Mouse (Mus musculus): Measurements from ENCODE around the gene Itga11. TPM values are rescaled to one million over a fixed set of nuclear protein-coding genes. Genes with fewer than 3 reads are reported as not detected.
"Not testable (repeated sequence)": the region's sequence is repeated elsewhere in the genome, so short reads cannot be mapped to it uniquely, and the experiment has no call there.

The Itga11 gene
- total RNA-seq, 2 experiments from 2014 or later = 2.0 to 2.5 TPM

DNA sequence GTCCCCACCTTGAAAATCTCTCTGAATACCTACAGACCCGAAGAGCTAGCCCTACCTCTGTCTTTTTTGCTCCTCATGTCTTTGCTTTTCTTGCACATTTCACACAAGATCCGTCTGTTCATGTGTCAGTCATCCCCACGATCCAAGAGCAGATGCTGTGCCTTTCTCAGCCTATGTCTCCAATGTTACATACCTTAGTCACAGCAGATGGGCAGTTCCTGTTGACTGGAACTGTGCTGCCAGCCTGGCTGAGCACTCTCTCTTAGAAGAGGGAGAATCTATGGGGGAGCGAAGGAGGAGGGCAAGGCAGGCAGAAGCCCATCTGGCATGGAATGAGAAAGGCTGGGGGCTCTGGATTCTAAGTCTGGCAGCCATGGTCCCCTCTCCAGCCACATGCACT, 87.7 kb downstream of the Itga11 start:
- DNase-seq = no peak

DNA sequence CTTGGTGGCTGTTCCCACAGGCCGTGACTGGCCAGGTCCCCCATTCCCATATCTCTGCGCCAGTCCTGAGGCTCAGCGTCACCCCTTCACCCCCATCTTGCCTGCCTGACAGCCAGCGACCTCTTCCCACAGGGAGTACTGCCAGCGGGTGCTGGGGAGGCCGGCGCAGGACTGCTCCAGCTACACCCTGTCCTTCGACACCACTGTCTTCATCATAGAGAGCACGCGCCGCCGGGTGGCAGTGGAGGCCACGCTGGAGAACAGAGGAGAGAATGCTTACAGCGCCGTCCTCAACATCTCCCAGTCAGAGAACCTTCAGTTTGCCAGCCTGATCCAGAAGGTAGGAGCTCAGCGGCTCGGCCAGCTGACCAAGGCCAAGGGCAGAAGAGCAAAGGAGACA, 89.8 kb downstream of the Itga11 start:
- DNase-seq = peak; percentile 22

DNA sequence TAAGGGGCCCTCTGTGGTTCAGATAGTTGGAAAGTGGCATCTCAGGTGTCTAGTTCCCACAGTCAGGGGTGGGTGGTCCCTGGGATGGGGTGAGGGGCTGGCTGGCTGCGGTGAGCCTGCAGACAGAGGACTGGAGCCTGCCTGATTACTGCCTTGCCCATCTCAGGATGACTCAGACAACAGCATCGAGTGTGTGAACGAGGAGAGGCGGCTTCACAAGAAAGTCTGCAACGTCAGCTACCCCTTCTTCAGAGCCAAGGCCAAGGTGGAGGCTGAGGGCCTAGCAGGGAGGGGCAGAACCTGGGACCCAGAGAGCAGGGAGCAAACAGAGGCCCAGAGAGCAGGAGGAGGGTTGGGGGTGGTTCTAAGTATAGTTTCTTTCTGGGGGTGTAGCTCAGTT, 90.7 kb downstream of the Itga11 start:
- no peak for DNase-seq

DNA sequence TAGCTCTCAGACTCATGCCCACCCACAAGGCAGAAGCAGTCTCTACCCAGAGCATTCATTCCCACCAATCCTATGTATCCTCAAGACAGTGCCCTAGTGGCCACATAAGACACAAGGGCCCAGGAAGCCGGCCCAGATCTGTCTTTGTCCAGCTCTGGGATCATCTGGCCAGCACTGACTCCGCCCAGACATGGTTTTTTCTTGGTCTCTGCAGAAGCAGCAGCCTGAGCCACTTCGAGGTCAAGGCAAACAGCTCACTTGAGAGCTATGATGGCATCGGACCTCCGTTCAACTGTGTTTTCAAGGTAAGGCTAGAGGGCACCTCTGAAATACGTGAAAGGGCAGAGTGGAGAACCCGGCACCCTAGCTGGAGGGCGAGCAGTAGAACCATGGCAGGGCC, 95.1 kb downstream of the Itga11 start:
- DNase-seq = peak; percentile 42

DNA sequence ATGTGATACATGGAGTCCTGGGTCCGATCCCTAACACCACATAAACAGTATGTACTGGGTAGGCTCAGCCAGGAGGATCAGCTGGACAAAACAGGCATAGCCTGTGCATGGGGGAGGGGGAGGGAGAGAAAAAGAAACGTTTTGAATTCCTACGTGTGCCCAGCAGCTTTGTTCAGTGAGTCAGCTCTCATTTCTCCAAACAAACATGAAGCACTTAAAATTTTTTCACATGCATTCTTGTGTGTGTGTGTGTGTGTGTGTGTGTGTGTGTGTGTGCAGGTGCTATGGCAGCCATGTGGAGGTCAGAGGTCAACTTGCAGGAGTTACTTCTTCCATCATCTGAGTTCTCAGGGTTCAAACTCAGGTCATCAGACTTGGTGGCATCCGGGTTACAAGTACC, 97.8 kb downstream of the Itga11 start:
- no peak for DNase-seq

DNA sequence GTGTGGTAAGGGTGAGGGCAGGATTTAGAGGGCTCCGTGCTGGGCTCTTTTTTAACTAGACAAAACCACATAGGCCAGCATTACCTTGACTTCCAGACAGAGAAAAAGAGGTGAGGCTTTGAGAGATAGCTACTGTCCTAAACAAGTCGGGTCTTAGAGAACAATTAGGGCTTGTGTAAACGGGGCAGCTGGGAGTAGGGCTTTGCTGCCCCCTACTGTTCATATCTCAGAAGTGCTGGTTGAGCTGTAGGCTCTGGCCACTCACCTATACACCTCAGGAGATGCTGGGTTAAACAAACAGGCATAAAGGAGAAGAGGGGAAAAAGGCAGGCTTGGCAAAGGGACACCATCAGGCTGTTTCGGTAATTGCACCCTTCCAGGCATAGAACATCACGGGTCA, 99.8 kb downstream of the Itga11 start:
- peak; percentile 79 for DNase-seq

DNA sequence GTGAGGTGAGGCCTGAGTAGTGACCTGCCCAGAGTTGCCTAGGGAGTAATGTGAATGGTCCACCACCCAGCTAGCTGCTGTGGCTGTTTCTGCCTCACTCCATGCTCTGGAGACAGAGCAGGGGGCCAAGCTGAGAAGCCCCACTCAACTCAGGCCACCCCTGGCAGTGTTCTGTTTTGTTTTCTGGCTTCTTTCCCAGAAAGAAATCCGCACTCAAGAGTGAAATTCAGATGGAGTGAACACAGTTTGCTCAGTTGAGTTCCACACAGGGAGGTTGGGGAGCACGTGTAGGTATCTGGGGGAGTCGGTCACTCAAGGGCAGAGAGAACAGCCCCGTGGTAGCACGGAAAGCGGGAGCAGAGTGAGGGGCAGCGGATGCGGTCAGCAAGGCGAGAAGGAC, 101.1 kb downstream of the Itga11 start:
- no peak for DNase-seq

DNA sequence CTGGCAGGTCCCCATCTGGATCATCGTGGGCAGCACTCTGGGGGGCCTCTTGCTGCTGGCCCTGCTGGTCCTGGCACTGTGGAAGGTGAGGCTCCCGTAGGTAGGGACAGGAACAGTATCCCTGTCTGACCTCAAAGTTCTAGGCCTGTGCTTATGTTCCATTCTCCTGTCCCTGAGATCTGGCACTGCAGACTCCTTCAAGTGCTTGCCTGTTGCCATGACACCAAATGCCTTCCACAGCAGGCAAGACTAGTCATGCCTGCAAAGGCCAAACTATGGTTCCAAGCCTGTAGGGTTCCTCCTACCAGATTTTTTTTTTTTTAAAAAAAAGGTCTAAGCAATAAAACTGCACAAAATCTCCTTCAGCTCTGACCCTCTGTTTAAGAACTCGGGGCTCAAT, 104.3 kb downstream of the Itga11 start:
- DNase-seq = no peak

DNA sequence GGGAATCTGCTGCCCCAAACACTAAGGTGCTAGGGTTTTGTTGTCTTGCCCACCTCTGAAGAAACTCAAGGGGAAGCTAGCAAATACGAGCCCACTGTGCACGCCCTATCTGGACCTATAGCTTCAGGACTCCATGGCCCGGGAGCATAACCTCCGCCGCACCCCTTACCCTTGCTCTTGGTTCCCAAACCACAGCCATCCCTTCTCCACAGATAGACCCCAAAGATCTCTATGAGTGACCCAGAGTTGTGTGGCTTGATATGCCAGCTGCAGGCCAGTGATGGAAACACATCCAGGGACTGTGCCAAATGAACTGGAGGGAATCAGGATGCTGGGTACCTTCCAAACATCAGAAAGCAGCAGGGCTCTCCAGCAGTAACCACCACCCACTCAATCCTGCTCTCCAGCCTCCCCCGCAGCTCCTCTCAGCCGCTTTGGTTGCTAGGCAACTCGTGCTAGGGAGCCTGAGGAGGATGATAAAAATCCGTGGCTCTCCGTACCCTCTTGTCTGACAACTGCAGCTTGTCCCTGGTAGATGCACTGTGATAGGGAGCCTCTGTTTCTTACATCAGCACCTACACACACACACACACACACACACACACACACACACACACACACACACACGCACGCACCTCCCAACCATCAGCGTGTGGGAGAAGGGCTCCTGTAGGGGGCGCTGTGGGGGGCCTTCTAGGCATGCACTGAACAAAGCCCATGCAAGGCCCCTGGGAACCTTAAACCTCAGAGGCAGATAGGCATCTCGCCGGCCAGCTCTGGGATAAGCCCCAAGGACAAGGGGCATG, 105.6 kb downstream of the Itga11 start:
- peak; percentile 73 for DNase-seq

DNA sequence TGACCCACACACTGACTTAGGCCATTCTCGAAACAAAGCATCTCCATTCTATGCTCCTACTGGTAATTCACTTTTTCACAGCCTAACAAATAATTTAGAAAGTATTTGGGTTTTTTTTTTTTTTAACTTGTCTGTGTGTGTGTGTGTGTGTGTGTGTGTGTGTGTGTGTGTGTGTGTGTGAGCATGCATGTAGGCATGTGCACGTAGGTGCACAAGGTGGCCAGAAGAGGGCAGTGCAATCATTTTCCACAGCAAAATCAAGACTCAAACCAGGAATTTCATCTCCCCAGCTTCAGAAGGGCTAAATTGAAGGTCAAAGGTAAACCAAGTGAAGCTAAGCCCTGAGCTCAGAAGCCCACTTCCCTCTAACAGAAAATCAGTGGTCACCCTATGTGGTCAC, 106.6 kb downstream of the Itga11 start:
- DNase-seq = no peak

DNA sequence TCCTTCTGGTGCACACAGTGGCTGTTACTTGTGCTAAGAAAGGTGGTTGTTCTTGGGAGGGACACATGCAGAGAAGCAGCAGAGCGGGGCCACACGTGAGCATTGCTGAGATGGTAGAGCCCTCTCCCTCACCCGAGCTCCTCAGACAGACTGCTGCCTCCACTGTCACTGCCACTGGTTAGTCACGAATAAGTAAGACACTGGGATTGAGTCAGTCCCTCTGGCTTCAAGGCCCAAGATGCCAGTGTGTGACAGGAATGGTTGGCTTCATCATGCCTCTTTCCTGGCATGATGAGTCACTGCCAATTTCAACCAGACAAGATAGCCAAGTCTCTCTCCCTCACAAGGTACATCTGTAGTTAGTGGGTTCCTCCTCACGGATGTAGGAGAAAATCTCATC, 109.1 kb downstream of the Itga11 start:
- peak; percentile 24 for DNase-seq

DNA sequence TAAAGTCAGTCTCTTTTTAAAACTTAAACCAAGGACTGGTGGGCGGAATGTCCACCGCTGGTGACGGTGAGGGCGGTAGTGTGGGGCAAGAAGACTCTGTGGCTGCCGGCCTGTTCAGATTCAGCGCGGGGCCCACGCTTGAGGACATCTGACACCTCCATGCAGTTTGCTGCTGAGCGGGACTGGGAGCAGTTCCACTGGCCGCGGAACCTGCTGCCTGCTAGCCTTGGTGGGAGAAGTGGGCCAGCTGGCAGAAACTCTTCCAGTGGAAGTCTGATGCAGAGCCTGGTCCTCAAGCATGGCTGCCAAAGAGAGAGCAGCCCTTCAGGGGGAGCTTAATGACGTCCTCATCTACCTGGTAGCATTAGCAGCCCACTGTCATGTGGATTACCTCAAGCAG, 112.2 kb downstream of the Itga11 start:
- DNase-seq = no peak

DNA sequence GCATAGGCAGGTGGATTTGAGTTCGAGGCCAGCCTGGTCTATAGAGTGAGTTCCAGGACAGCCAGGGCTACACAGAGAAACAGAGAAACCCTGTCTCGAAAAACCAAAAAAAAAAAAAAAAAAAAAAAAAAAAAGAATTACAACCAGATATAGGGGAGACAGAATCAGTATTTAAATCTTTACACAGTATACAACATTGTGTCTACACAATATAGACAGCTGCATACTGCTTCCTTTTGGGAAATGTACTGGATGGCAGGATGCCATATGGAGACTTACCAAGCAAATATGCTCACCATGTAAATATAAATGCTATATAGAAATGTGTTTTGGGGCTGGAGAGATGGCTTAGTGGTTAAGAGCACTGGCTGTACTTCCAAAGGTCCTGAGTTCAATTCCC, 121.6 kb downstream of the Itga11 start:
- DNase-seq = not testable (repeated sequence)

DNA sequence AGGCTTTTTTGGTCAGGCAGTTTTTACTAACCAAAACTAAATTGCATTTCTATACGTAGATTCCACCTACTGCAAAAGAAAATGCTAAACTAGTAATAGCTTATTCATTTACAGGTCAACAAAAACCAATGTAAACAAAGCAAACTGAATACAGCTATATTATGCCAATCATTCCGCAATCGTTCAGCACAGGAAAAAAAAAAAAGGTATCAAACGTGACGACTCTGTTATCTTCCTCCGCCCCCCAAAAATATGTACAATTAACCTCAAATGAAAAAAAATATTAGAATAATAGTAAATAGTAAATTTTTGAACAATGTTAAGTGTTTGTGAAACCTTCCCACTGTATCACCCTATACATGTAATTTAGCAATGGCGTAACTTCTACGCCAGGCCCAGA, 132.5 kb downstream of the Itga11 start:
- no peak for DNase-seq

DNA sequence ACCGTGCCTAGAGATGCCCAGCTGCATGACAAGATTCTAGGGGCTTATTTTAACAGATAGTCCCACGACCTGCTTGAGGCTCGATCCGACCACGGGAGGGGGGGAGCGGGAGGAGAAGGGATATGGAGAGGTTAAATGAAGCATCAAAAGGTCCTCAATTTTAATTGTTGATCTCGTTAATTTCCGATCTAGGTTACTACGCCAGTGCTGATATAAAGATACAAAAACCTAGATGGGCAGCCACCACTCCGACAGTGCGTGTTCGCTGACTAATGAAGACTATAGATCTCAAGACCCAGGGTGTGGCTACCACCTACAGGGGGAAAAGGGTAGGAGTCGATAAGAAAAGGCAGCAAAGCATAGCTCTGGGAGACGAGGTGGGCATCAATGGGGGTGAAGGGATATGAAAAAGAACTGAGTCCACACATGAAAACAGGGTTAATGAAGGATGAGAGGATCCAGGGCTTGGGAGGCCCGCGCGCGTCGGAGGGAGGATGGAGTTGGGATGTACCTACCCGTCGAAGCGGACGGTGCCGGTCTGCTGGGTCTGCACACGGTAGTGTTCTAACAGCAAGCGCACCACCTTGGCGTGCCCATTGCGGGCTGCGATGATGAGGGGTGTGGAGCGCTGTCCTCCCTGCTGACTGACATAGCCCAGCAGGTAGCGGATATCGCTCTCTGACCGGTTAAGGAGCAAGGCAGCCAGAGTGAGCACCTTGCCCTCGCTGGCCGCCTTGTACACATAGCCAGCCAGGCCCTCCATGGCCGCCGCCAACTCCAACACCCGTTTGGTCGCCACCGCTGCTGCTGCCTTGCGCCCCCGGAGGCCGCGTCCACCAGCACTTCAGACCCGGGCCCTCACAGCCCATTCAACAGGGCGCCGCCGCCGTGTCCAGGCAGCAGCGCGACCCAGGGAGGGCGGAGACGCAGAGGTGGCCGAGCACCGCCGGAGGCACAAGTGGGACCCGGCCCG, 133.2 kb downstream of the Itga11 start:
- DNase-seq = no peak

DNA sequence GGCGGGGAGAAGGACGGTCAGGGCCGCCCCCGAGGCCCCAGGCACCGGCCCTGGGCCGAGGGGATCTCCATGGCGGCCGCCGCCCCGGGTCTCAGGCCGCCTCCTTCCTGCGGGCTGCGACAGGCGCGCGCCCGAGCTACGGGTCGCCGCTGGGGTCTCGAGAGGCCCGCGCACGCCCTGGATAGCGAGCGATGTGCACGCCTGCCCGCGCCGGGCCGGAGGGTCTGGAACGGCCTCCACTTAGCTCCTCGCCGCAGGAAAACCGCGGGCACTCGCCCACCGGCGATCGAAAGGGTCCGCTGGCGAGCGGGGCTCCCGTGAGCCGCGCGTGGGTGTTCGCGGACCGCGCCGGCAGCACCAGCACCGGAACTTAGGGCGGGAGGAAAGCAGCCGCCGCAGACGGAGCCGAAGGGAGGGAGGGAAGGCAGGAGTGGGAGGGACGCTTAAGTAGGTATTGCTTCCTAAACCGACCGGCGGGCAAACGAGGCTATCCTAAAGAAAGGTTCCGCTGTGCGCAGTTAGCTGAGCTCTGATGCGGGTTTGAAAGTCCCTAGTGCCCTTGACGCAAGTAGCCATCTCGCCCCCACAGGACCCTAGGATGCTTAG, 134.0 kb downstream of the Itga11 start, which contains the start of gene Fem1b:
Gene Fem1b, minus strand, starts transcription at position 419 of the 606 bp plus-strand sequence.
- peak; percentile 93 for DNase-seq

DNA sequence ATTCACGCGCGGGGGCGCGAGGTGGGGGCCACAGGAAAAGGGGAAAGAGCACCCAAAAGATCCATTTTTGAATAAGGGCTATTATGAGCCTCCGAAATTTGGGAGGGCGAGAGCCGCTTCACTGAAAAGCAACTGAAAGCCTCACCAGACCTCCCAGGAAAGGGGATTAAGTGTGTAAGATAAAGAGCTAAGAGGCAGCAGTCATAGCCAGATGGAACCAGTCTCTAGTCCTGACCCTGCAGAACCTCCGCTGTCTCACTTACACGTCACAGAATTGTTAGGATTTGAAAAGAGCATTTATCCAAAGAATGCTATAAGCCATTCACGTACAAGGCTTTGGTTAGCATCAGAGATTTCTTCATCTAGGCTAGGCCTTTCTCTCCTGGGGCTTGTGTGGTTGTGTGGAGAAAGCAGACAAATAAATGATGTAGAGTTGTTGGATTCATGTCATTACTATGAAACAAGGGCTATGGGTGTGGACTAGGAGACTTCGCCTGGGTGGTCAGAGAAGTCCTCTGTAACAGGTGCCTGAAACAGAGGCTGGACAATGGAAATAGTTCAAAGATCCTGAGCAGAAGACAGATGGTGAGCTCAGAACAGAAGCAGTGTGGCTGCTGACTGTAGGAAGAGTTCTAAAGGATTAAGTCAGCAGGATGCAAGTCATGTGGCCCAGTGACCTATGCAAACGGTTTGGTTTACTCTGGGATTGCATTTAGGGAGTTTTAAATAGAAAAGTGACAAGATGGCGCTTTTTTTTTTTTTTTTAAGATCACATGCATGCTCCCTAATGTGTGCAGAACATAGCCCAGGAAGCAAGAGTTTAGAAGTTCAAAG, 134.8 kb downstream of the Itga11 start:
- no peak for DNase-seq

DNA sequence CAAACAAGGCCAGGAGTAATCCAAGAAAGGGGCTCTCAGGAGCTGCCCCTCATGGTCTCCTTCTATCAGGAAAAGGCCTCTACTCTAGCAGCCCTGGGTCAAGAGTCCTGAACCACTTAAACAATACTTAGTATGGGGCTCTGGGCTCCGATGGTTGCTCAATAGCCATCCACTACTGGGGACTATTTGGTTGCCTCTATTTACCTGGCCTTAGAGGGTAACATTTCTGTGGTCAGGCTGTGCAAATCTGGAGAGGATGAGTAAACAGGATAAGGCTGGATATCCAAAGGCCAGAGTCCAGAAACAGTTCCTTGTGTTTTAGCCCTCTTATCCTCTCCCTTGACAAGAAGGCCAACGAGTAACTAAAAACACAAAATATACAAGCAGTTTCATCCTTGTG, 137.1 kb downstream of the Itga11 start:
- no peak for DNase-seq

DNA sequence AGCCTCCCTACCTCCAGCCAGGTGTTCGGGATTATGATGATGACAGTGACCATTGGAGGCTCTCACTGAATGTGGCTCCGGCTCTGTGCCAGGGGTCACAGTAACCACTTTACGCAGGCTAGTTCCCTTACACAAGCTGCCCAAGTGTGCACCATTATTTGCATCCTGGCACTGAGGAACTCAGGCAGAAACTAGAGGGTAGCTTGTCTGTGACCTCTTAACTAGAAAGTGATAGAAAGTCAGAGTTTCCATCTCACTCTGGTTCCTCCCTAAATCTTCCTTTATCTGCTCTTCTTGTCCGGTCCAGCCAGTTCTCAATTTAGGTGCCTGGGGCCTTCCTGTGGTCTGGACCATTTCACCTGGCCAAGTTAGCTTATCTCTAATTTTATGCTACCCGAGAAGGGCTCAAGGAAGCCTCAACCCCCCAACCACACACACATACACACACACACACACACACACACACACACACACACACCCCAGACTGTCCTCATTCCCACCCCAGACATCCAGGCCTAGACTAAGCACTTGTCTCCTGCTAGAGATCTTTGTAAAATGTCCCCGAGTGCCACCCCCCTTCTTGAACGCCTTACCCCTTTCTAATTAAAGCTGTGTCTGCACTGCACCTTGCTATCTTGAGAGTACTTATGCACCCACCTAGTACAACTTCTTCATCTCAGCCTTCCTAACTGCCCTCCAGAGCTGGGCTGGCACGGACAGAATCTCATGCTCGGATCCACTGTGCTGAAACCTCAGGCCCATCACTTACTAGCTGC, 138.9 kb downstream of the Itga11 start:
- DNase-seq = no peak

DNA sequence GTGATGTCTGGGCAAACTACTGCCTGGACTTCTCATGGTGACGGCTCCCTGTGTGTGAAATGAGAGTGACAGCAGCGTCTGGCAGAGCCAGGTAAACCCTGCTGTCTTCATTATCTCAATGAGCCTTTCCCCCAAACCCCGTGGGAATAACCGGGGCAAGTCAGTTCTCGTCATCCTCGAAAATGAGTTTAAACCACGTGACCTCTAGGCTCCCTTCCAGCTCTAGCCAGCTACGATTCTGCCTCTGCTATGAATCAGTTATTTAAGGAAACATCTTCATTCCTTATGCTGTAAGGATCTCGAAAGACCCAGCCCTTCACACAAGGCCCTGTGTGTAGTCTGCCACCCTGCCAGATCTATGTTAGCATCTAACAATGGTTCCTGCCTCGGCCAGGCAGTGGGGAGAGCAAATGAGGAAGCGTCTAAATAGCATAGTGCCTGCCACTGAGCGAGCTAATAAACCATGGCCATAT, 139.5 kb downstream of the Itga11 start:
- peak; percentile 38 for DNase-seq
